Mouse (Mus musculus) hematopoietic stem cell, adult 5-6 weeks (primary cell): ENCODE results near the gene Tnip1. TPM values are rescaled to one million over a fixed set of nuclear protein-coding genes. Genes with fewer than 3 reads are reported as not detected.
A peak's percentile ranks its signal among the peaks of the same experiment; 100 is the strongest.

ENCODE experiments used
- ATAC-seq, 2 experiments: fragments of 125-278 bp in 1 of 2; replicated peaks in 1 of 2; 2 replicates each; pipeline ENCODE4 v1.8.0; 2016 to 2017; ENCODE audit warnings: inconsistent platforms in 2 of 2, mild to moderate bottlenecking in 2 of 2, moderate number of reproducible peaks in 2 of 2, low read depth in 1 of 2, moderate TSS enrichment in 1 of 2; ENCODE audit not compliant: low FRiP score in 2 of 2, poor library complexity in 2 of 2, severe bottlenecking in 2 of 2, insufficient read depth in 1 of 2, low TSS enrichment in 1 of 2
- total RNA-seq: library from RNA; stranded (forward); fragments of 172-1452, 232-1000 nt; gene quantifications from 2 replicates; pipeline ENCODE4 v1.2.3, GENCODE M21; 2017

Tnip1 gene
- total RNA-seq, 1 experiment from 2014 or later, result 44.4 TPM

- no peak for ATAC-seq
Observed at GRCm38 (mm10) chr11:54878893-54879292, 83.8 kb downstream of the Tnip1 start.

- ATAC-seq, result no peak
Observed at GRCm38 (mm10) chr11:54876031-54876430, 86.7 kb downstream of the Tnip1 start.

- no peak for ATAC-seq
Observed at GRCm38 (mm10) chr11:54871831-54872537, 90.7 kb downstream of the Tnip1 start.

GRCm38 (mm10) chr11:54869318-54869717, 93.4 kb downstream of the Tnip1 start:
- no peak for ATAC-seq

GRCm38 (mm10) chr11:54868445-54868844, 94.3 kb downstream of the Tnip1 start:
- ATAC-seq, result no peak

GRCm38 (mm10) chr11:54867903-54868434, 94.7 kb downstream of the Tnip1 start:
- no peak for ATAC-seq

GRCm38 (mm10) chr11:54867049-54867385, 95.7 kb downstream of the Tnip1 start:
- ATAC-seq, result no peak; a peak in 1 of 4 replicates

- ATAC-seq, result peak; percentile 40 to 59
Observed at GRCm38 (mm10) chr11:54866119-54867048, 96.3 kb downstream of the Tnip1 start, which contains the start of gene Hint1. Gene Hint1 (plus strand): TSS chr11:54866383.

- no peak for ATAC-seq
Observed at GRCm38 (mm10) chr11:54865330-54866085, 97.2 kb downstream of the Tnip1 start.

- no peak for ATAC-seq
Observed at GRCm38 (mm10) chr11:54862621-54863520, 99.8 kb downstream of the Tnip1 start.

GRCm38 (mm10) chr11:54861471-54862420, 101.0 kb downstream of the Tnip1 start:
- no peak for ATAC-seq

Other genes starting within 250 kb of the Tnip1 start
- gene Cdc42se2, start 175.2 kb downstream of the Tnip1 start, total RNA-seq, result 94.8 and 117 TPM in 2 replicates
- 2.5 and 3.1 TPM in 2 replicates for gene Lyrm7, start 102.0 kb downstream of the Tnip1 start, total RNA-seq
- 302 and 467 TPM in 2 replicates for gene Hint1, start 96.5 kb downstream of the Tnip1 start, total RNA-seq
- gene Gpx3, start 60.5 kb downstream of the Tnip1 start, total RNA-seq, result 0.19 TPM in 1 of 2 replicates, not detected in the other
- gene Anxa6, start 70.5 kb upstream of the Tnip1 start, total RNA-seq, result 62.0 and 69.8 TPM in 2 replicates
- 47.6 and 48.7 TPM in 2 replicates for gene Ccdc69, start 115.2 kb upstream of the Tnip1 start, total RNA-seq
- gene Gm2a, start 135.2 kb upstream of the Tnip1 start, total RNA-seq, result 70.1 and 79.8 TPM in 2 replicates
- not detected in 2 replicates for gene Slc36a3, start 188.8 kb upstream of the Tnip1 start, total RNA-seq
- gene Slc36a2, start 222.2 kb upstream of the Tnip1 start, total RNA-seq, result not detected in 2 replicates
- gene Slc36a1, start 241.4 kb upstream of the Tnip1 start, total RNA-seq, result 2.7 and 6.4 TPM in 2 replicates